Mouse (Mus musculus) heart, embryonic 15.5 days (tissue): Measurements from ENCODE around the gene Jhy. TPM values are rescaled to one million over a fixed set of nuclear protein-coding genes. Genes with fewer than 3 reads are reported as not detected.

ENCODE experiments used
- polyA plus RNA-seq: library from polyadenylated mRNA; unstranded; fragments of >200 nt; fragmentation: Nextera tagmentation; extraction: Ambion mirVana; gene quantifications from 2 replicates; pipeline ENCODE4 v1.2.1, GENCODE M21; 2015

The Jhy gene
- polyA plus RNA-seq, 1 experiment from 2014 or later = not detected

Other genes with a start within 250 kb of the Jhy start
- 1,867 and 1,945 TPM in 2 replicates for gene Hspa8, start 163.1 kb downstream of the Jhy start, polyA plus RNA-seq
- not detected in 2 replicates for gene Bsx, start 90.0 kb downstream of the Jhy start, polyA plus RNA-seq
- 0.09 TPM in 1 of 2 replicates, not detected in the other for gene Crtam, start 40.5 kb upstream of the Jhy start, polyA plus RNA-seq
- 6.5 and 6.8 TPM in 2 replicates for gene Ubash3b, start 197.6 kb upstream of the Jhy start, polyA plus RNA-seq